ENCODE assay signal across 20 mouse cellular contexts in the genomic region with DNA sequence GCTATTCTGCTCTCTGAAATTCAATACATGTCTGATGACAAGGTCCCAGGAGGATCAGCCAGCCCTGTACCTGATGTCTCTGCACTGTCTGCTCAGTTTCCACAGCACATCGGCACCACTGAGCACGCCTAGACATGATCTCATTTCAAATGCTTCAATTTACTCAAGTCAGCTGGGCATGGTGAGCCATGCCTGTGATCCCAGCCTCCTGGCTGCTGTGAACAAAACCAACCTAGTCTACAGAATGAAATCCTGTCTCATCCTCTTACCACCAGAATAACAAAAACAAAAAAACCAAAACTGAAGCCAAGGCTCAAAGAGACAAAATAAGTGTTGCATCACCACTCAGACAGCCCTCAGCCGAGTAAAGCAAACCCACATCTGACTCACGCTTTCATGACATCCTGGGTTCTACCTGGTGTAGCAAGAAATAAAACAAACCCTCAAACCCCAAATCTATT. TPM values are rescaled to one million over a fixed set of nuclear protein-coding genes. Genes with fewer than 3 reads are reported as not detected.
DNase-seq lines count a peak whose midpoint lies in the region; ATAC-seq and TF ChIP-seq lines count a peak whose summit lies in the region.
"Had no signal": no experiment of that assay in that cellular context is flagged by ENCODE, and none has a peak within 500 bp of the region (broad histone marks: within the 10 kb centered on the region; RNA-seq: fewer than 3 reads in every experiment).

No protein-coding gene starts in this region.

- WGBS in forebrain, postnatal 0 days, result 88% methylated on average over 4 of the region's 4 CpGs
- 89% methylated on average over 4 of the region's 4 CpGs for WGBS in forebrain, embryonic 11.5 days
- WGBS in thymus, adult 2 months, result 41% methylated on average over 4 of the region's 4 CpGs
- WGBS in heart, embryonic 12.5 days, result 87% methylated on average over 4 of the region's 4 CpGs

- TF ChIP-seq CTCF in forebrain, postnatal 0 days (IDR thresholded peaks at IDR 0.05; ENCODE audit: low read depth), result no peak
- TF ChIP-seq CTCF in thymus, adult 2 months (IDR thresholded peaks at IDR 0.05; ENCODE audit: borderline replicate concordance, control insufficient read depth, extremely low read depth, insufficient read depth, low read length, poor library complexity), result no peak

- H3K9ac ChIP-seq in forebrain, postnatal 0 days, result no peak overlapping the region
- H3K9ac ChIP-seq in forebrain, embryonic 11.5 days (ENCODE audit: low read length), result no peak overlapping the region
- H3K9ac ChIP-seq in heart, embryonic 12.5 days, result no peak overlapping the region
- H3K9ac ChIP-seq: forebrain, embryonic 12.5 days; lung, embryonic 14.5 days had no signal

- no peaks in the 10 kb centered on the region for H3K9me3 ChIP-seq in forebrain, postnatal 0 days (ENCODE audit: low read length)
- no peaks in the 10 kb centered on the region for H3K9me3 ChIP-seq in forebrain, embryonic 11.5 days (ENCODE audit: control insufficient read depth, low read length)
- H3K9me3 ChIP-seq in heart, embryonic 12.5 days (replicated peaks), result no peaks in the 10 kb centered on the region
- H3K9me3 ChIP-seq: forebrain, embryonic 12.5 days; heart, embryonic 10.5 days had no signal

- H3K4me1 ChIP-seq in forebrain, postnatal 0 days (ENCODE audit: insufficient read depth), result no peaks in the 10 kb centered on the region
- H3K4me1 ChIP-seq in forebrain, embryonic 11.5 days (replicated peaks; ENCODE audit: control insufficient read depth, insufficient read depth, low read length), result no peaks in the 10 kb centered on the region
- peaks cover 16% of the 10 kb centered on the region for H3K4me1 ChIP-seq in thymus, adult 2 months (replicated peaks; ENCODE audit: control insufficient read depth, insufficient read depth, low read length)
- 0 out of 2 replicates have a peak, but pooled peaks cover 3% of the 10 kb centered on the region for H3K4me1 ChIP-seq in heart, embryonic 12.5 days (replicated peaks)
- H3K4me1 ChIP-seq: forebrain, embryonic 12.5 days; heart, embryonic 10.5 days had no signal

- H3K36me3 ChIP-seq in forebrain, postnatal 0 days (ENCODE audit: insufficient read depth), result peaks cover 93% of the 10 kb centered on the region
- peaks cover 10% of the 10 kb centered on the region; the same call in 1 of the 2 replicates for H3K36me3 ChIP-seq in forebrain, embryonic 11.5 days (ENCODE audit: control insufficient read depth, insufficient read depth, low read length)
- H3K36me3 ChIP-seq in thymus, adult 2 months (ENCODE audit: control insufficient read depth, insufficient read depth, low read length), result peaks cover 86% of the 10 kb centered on the region
- H3K36me3 ChIP-seq in heart, embryonic 12.5 days, result peaks cover 98% of the 10 kb centered on the region

- no peak for DNase-seq in forebrain, postnatal 0 days
- no peak for DNase-seq in forebrain, embryonic 11.5 days (ENCODE audit: low spot score)
- DNase-seq in thymus, adult 2 months, result peak; percentile 14
- no peak for DNase-seq in thymus, postnatal 4 days
- DNase-seq in brain, adult 2 months (ENCODE audit: low read depth, low spot score), result peak; percentile 70
- DNase-seq in skeletal muscle tissue, adult 2 months (ENCODE audit: low read depth, low spot score), result peak; percentile 31
- no peak for DNase-seq in cerebellum, adult 8-10 months
- DNase-seq: adrenal gland, postnatal 36 days; B cell, adult 2 months; cerebellum, postnatal 36 days; gastrocnemius, postnatal 14 days; heart, postnatal 4 days; liver; lung, embryonic 14.5 days; midbrain, embryonic 14.5 days had no signal

- no peak overlapping the region for H3K4me2 ChIP-seq in forebrain, postnatal 0 days (ENCODE audit: low read depth)
- no peak overlapping the region for H3K4me2 ChIP-seq in forebrain, embryonic 11.5 days (ENCODE audit: low read depth, low read length, severe bottlenecking)
- H3K4me2 ChIP-seq in heart, embryonic 12.5 days, result no peak overlapping the region
- H3K4me2 ChIP-seq: forebrain, embryonic 12.5 days; lung, embryonic 14.5 days had no signal

- peak; percentile 47; the same call in 1 of the 2 replicates for ATAC-seq in forebrain, postnatal 0 days
- no peak for ATAC-seq in forebrain, embryonic 11.5 days (replicated peaks; ENCODE audit: low FRiP score)
- no peak for ATAC-seq in heart, embryonic 12.5 days (ENCODE audit: insufficient number of reproducible peaks, low FRiP score)
- ATAC-seq: hindbrain, postnatal 0 days had no signal

- no peak overlapping the region for H3K4me3 ChIP-seq in forebrain, postnatal 0 days (ENCODE audit: low read depth, low read length)
- H3K4me3 ChIP-seq in forebrain, embryonic 11.5 days (ENCODE audit: low read depth, low read length), result no peak overlapping the region
- H3K4me3 ChIP-seq in thymus, adult 2 months (ENCODE audit: control insufficient read depth, insufficient read depth, low read length), result no peak overlapping the region
- no peak overlapping the region for H3K4me3 ChIP-seq in heart, embryonic 12.5 days
- H3K4me3 ChIP-seq: forebrain, embryonic 12.5 days; heart, embryonic 10.5 days had no signal

- TF ChIP-seq POLR2A in thymus, adult 2 months (IDR thresholded peaks at IDR 0.05; ENCODE audit: control insufficient read depth, extremely low read depth, insufficient read depth, low read length, poor library complexity), result no peak

- H3K27ac ChIP-seq in forebrain, postnatal 0 days (ENCODE audit: low read depth, low read length), result no peak overlapping the region
- H3K27ac ChIP-seq in forebrain, embryonic 11.5 days (ENCODE audit: low read depth, low read length), result no peak overlapping the region
- no peak overlapping the region for H3K27ac ChIP-seq in thymus, adult 2 months (ENCODE audit: control insufficient read depth, insufficient read depth, low read length)
- no peak overlapping the region for H3K27ac ChIP-seq in heart, embryonic 12.5 days (ENCODE audit: poor library complexity, severe bottlenecking)
- H3K27ac ChIP-seq: forebrain, embryonic 12.5 days; heart, embryonic 10.5 days; hindbrain, postnatal 0 days had no signal

- no peaks in the 10 kb centered on the region for H3K27me3 ChIP-seq in forebrain, postnatal 0 days (ENCODE audit: insufficient read depth, low read length)
- H3K27me3 ChIP-seq in forebrain, embryonic 11.5 days (ENCODE audit: control insufficient read depth, insufficient read depth, low read length), result no peaks in the 10 kb centered on the region
- no peaks in the 10 kb centered on the region for H3K27me3 ChIP-seq in thymus, adult 2 months (ENCODE audit: control insufficient read depth, insufficient read depth, low read length)
- no peaks in the 10 kb centered on the region for H3K27me3 ChIP-seq in heart, embryonic 12.5 days (replicated peaks)
- H3K27me3 ChIP-seq: forebrain, embryonic 12.5 days had no signal

RNA-seq across cellular contexts. Expression of a gene that starts 23.0 kb away (rescaled TPM):
- total RNA-seq in forebrain, postnatal 0 days (2014; rRNA removed), result 292 and 341 TPM in 2 replicates
- 312 and 333 TPM in 2 replicates for polyA plus RNA-seq in forebrain, postnatal 0 days (2015; fragmentation: Nextera tagmentation; extraction: Ambion mirVana)
- polyA plus RNA-seq in forebrain, embryonic 11.5 days (2014; fragmentation: Nextera tagmentation; extraction: Ambion mirVana), result 129 TPM in 2 replicates
- polyA plus RNA-seq in thymus, adult 2 months (2012; rRNA removed), result 122 and 136 TPM in 2 replicates
- 144 and 145 TPM in 2 replicates for polyA plus RNA-seq in heart, embryonic 12.5 days (2016; fragmentation: Nextera tagmentation; extraction: Ambion mirVana)

RNA-seq across cellular contexts. Expression of a gene that starts 26.2 kb away (rescaled TPM):
- total RNA-seq in forebrain, postnatal 0 days (2014; rRNA removed), result 24.2 and 25.1 TPM in 2 replicates
- 14.4 and 21.1 TPM in 2 replicates for polyA plus RNA-seq in forebrain, postnatal 0 days (2015; fragmentation: Nextera tagmentation; extraction: Ambion mirVana)
- polyA plus RNA-seq in forebrain, embryonic 11.5 days (2014; fragmentation: Nextera tagmentation; extraction: Ambion mirVana), result 0.45 and 0.47 TPM in 2 replicates
- 0.12 and 0.14 TPM in 2 replicates for polyA plus RNA-seq in thymus, adult 2 months (2012; rRNA removed)
- polyA plus RNA-seq in heart, embryonic 12.5 days (2016; fragmentation: Nextera tagmentation; extraction: Ambion mirVana), result 0.28 TPM in 1 of 2 replicates, not detected in the other
- polyA plus RNA-seq: urinary bladder, adult 2 months had no signal

RNA-seq across cellular contexts. Expression of a gene that starts 36.4 kb away (rescaled TPM):
- total RNA-seq in forebrain, postnatal 0 days (2014; rRNA removed), result 59.1 and 77.5 TPM in 2 replicates
- 20.6 and 21.4 TPM in 2 replicates for polyA plus RNA-seq in forebrain, postnatal 0 days (2015; fragmentation: Nextera tagmentation; extraction: Ambion mirVana)
- polyA plus RNA-seq in forebrain, embryonic 11.5 days (2014; fragmentation: Nextera tagmentation; extraction: Ambion mirVana), result 46.4 and 49.8 TPM in 2 replicates
- 43.5 and 48.0 TPM in 2 replicates for polyA plus RNA-seq in thymus, adult 2 months (2012; rRNA removed)
- 32.3 and 34.1 TPM in 2 replicates for polyA plus RNA-seq in heart, embryonic 12.5 days (2016; fragmentation: Nextera tagmentation; extraction: Ambion mirVana)

Comparison
In these comparisons a context has a peak if more than half of its experiments do, and no peak if none do; other contexts are left out.
1. DNase-seq: peak in thymus, adult 2 months (single experiment), brain, adult 2 months (single experiment) and skeletal muscle tissue, adult 2 months (single experiment); none in forebrain, postnatal 0 days (single experiment), forebrain, embryonic 11.5 days (single experiment), thymus, postnatal 4 days (single experiment) and cerebellum, adult 8-10 months (single experiment).
2. RNA of a gene that starts 26.2 kb away (polyA plus RNA-seq): 14.4 to 21.1 TPM in forebrain, postnatal 0 days; 0.45 to 0.47 TPM in forebrain, embryonic 11.5 days, 0.28 TPM in heart, embryonic 12.5 days and 0.12 to 0.14 TPM in thymus, adult 2 months; every median in the first group is over 10 times any median in the second.